Mouse (Mus musculus): ENCODE measurements around the gene Map4k4.

Map4k4 gene

GRCm38 (mm10) chr1:39995593-39995992 is 94.9 kb downstream of the Map4k4 start:
- DNase-seq (ENCODE audit: extremely low spot score, low spot score) = no peak

GRCm38 (mm10) chr1:40000476-40000875 is 99.8 kb downstream of the Map4k4 start:
- no peak for DNase-seq (ENCODE audit: extremely low spot score, low spot score)

- DNase-seq (ENCODE audit: extremely low spot score, low spot score) = no peak
These were observed 100.2 kb downstream of the Map4k4 start for GRCm38 (mm10) chr1:40000899-40001298.

- DNase-seq (ENCODE audit: extremely low spot score, low spot score) = no peak
These were observed 101.5 kb downstream of the Map4k4 start for GRCm38 (mm10) chr1:40002129-40002727.

- no peak for DNase-seq (ENCODE audit: extremely low spot score, low spot score)
These were observed 105.4 kb downstream of the Map4k4 start for GRCm38 (mm10) chr1:40006043-40006651.

- DNase-seq (ENCODE audit: extremely low spot score, low spot score) = no peak
These were observed 107.3 kb downstream of the Map4k4 start for GRCm38 (mm10) chr1:40007962-40008471.

- no peak for DNase-seq (ENCODE audit: extremely low spot score, low spot score)
These were observed 112.0 kb downstream of the Map4k4 start for GRCm38 (mm10) chr1:40012696-40013095.

- DNase-seq (ENCODE audit: extremely low spot score, low spot score) = no peak
These were observed 114.5 kb downstream of the Map4k4 start for GRCm38 (mm10) chr1:40015066-40015678.

- DNase-seq (ENCODE audit: extremely low spot score, low spot score) = no peak
These were observed 120.9 kb downstream of the Map4k4 start for GRCm38 (mm10) chr1:40021617-40022016.

- DNase-seq (ENCODE audit: extremely low spot score, low spot score) = no peak
These were observed 121.9 kb downstream of the Map4k4 start for GRCm38 (mm10) chr1:40022472-40023135.

GRCm38 (mm10) chr1:40023206-40023605 is 122.5 kb downstream of the Map4k4 start:
- no peak for DNase-seq (ENCODE audit: extremely low spot score, low spot score)

- DNase-seq (ENCODE audit: extremely low spot score, low spot score) = no peak
These were observed 123.0 kb downstream of the Map4k4 start for GRCm38 (mm10) chr1:40023748-40024147.

GRCm38 (mm10) chr1:40024554-40025320 is 124.0 kb downstream of the Map4k4 start:
- no peak for DNase-seq (ENCODE audit: extremely low spot score, low spot score)

- DNase-seq (ENCODE audit: extremely low spot score, low spot score) = no peak
These were observed 124.7 kb downstream of the Map4k4 start for GRCm38 (mm10) chr1:40025416-40025815.

GRCm38 (mm10) chr1:40027116-40027620 is 126.5 kb downstream of the Map4k4 start:
- DNase-seq (ENCODE audit: extremely low spot score, low spot score) = no peak

- DNase-seq (ENCODE audit: extremely low spot score, low spot score) = no peak
These were observed 127.7 kb downstream of the Map4k4 start for GRCm38 (mm10) chr1:40028207-40028998.

GRCm38 (mm10) chr1:40029597-40029996 is 128.9 kb downstream of the Map4k4 start:
- DNase-seq (ENCODE audit: extremely low spot score, low spot score) = no peak

- no peak for DNase-seq (ENCODE audit: extremely low spot score, low spot score)
These were observed 129.7 kb downstream of the Map4k4 start for GRCm38 (mm10) chr1:40030287-40030975.

GRCm38 (mm10) chr1:40030976-40031356 is 130.3 kb downstream of the Map4k4 start:
- DNase-seq (ENCODE audit: extremely low spot score, low spot score) = no peak

- no peak for DNase-seq (ENCODE audit: extremely low spot score, low spot score)
These were observed 130.9 kb downstream of the Map4k4 start for GRCm38 (mm10) chr1:40031626-40032025.
